Mouse (Mus musculus) ovary, postnatal 14 days (tissue): ENCODE results near the gene Myo10.
A peak's percentile ranks its signal among the peaks of the same experiment; 100 is the strongest.

Source experiments
- DNase-seq: peaks from one replicate; pipeline ENCODE4 v3.0.0; 2022; ENCODE audit warnings: low spot score

The Myo10 gene

GRCm38 (mm10) chr15:25620560-25620959 is 1.8 kb upstream of the Myo10 start:
- DNase-seq = no peak

GRCm38 (mm10) chr15:25621351-25622199 is 750 bp upstream of the Myo10 start:
- DNase-seq = no peak

DNA sequence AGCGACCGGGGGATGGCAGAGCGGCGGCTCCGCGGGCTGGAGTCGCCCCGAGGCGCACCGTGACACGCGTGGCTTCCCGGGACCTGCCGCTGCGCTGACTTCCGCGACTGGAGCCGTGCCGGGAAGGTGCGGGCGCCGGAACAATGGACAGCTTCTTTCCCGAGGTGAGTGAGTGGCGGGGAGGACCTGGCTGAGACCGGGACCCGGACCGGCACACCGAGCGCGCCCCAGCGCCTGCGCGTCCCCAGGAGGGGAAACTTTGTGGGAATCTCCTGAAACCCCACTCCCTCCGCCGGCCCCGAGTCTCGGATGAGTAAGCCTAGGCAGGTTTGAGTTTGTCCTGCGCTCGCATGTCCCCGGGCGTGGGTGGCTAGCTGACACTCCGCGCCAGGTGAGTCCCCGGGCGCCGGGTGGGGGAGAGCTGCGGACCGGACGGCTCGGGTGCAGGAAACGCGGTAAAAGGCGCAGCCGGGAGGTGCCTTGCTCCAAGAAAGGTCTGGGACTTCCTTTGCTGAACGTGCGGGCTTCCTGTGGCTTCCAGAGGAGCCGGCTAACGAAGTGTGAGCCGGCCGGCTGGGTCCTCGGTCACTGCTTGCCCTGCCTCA is 644 bp downstream of the Myo10 start:
- DNase-seq = no peak

GRCm38 (mm10) chr15:25623556-25624180 is 1.3 kb downstream of the Myo10 start:
- DNase-seq = no peak

- DNase-seq = no peak
These were observed 1.9 kb downstream of the Myo10 start for GRCm38 (mm10) chr15:25624263-25624662.

DNA sequence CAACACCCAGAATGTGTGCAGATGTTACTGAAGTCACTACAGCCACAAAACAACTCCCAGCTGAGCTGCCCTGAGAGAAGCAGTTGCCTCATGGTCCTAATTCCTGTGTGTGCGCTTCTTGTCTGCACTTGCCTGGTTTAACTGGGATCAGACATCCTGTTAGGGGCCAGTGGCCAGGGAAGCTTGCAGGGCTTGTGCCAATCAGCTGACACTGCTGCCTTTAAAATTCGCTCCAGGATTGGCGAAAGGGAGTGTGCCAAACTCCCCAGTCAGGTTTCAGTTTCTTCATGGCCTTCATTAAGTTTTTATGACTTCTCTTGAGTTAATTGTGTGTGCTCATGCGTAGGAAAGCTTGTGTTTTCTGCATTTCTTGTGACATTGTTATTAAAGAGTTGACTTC is 3.1 kb downstream of the Myo10 start:
- DNase-seq = no peak

DNA sequence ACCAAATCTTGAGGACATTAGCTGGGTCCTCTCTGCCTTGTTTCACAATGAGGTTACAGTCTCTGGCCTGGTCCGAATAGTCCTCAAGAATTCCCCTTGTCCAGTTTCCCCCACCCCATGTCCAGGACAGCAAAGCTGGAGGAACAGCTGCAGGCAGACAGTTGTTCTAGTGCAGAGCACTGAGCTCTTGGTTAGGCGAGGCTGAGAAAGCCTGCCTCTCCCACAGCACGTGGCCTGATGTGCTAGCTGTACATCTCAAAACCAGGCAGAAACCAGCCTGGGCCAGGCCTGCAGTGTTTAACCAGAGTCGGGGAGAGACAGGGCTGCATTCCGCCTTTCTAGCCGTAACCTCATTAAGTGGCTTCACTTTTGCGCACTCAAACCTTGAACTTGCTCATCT is 4.7 kb downstream of the Myo10 start:
- no peak for DNase-seq

DNA sequence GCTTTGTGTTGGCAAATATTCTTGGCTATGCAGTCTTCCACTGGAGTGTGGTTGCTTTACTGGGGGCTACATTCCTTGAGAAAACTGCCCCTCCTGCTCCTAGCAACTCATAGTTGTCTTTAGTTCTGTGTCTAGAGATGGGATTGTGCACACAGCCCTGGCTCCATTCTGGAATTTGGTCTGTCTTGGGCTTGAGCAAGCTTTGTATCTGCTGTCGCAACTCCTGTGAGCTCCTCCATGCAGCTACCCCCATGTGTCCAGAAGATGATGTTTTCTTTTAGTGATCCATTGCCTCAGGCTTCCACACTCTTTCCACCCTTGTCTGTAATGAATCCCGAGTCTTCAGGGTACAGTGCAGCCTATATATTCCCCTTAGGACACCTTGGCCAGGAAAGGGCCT is 5.9 kb downstream of the Myo10 start:
- DNase-seq = no peak

- DNase-seq = no peak
These were observed 8.4 kb downstream of the Myo10 start for GRCm38 (mm10) chr15:25630716-25631115.

DNA sequence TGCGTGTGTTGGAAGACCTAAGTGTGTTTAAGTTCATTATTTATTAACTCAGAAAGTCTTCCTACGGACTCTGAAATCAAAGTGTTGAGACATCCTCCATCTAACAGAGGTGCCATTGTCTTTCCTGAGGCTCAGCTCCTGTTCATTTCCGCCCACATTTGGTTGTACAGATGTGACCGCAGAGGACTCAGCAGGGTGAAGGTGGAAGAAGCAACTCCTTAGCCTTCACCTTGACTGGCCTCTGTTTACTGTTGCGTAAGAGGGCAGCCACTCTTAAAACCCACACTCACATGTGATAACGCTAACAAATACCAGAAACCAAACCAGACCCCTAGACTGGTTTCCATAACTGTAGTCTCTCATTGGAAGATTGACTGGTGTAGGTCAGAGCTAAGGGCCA is 9.0 kb downstream of the Myo10 start:
- no peak for DNase-seq

GRCm38 (mm10) chr15:25632902-25633301 is 10.6 kb downstream of the Myo10 start:
- no peak for DNase-seq

GRCm38 (mm10) chr15:25633674-25634340 is 11.5 kb downstream of the Myo10 start:
- DNase-seq = peak; percentile 51

GRCm38 (mm10) chr15:25637727-25638126 is 15.4 kb downstream of the Myo10 start:
- DNase-seq = no peak

- no peak for DNase-seq
These were observed 16.9 kb downstream of the Myo10 start for GRCm38 (mm10) chr15:25639217-25639616.

DNA sequence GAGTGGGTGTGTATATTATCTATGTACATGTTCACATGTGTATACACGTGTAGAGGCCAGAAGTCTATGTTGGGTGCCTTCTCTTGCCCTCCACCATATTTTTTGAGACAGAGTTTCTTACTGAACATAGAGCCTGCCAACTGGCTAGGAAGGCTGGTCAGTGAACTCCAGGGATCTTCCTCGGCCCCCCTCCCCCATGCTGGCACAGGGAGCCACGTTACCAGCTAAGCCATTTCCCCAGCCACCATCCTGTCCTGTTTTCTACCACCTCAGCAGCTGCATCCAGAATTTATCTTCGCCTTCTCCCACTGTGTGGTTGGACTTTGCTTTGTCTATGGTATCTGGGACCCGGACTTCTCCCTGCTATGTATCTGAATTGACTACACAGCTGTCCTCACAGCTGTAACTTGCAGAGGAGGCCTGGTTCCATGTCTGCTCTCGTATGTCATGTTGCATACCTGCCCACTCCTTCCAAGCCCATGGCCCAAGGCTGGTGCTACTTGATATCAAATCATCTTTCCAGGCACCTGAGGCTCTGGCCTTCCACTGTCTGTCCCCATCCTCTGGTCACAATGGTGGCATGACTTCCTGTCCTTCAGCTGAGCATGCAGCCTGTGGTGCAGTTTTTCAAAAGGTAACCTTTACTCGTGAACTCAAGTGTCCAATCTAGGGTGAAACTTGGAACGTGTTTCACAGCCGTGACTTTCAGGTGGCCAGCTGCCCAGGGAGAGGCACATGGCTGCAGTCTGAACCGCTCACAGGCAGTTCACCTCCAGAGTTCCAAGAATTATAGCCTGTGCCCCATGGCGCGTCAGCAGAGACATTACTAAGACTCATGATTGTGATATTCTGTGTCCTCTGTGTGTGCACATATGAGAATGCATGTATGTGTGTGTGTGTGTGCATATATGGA is 18.8 kb downstream of the Myo10 start:
- no peak for DNase-seq

DNA sequence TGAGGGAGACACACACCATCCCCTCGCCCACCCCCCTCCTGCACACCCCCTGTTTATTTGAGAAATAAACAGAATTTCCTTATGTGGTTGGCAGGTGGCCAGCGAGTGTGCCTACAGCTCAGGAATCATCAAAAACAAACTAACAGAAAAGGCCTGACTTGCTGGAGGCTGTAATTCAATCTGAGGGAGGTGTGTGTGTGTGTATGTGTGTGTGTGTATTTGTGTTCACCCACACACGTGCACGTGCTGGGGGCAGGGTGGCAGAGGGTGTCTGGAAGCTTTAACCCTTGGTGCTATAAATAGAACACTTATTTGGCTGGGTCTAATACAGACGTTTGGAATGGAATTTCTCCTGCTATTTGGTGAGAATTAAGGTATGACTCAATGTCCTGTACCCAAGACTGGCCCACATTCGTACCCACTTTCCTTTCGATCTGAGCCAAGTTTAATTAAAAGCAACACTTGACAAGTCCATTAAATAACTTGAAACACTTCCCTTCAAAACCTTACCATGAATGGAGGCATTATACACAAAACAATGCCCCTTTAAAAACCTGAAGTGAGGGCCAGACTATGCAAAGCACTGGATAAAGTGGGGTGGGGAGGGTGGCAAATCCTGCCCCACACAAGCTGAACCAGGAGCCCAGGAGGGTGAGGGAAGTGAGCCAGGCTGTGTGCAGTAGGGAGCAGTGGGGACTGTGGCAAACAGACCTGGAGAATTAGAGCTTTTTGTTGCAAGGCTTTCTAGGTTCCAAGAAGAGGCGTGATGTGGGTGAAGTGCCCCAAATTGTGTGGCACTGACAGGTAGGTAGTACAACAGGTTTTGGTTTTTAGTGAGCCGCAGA is 20.1 kb downstream of the Myo10 start:
- DNase-seq = no peak

GRCm38 (mm10) chr15:25645862-25646261 is 23.5 kb downstream of the Myo10 start:
- no peak for DNase-seq

DNA sequence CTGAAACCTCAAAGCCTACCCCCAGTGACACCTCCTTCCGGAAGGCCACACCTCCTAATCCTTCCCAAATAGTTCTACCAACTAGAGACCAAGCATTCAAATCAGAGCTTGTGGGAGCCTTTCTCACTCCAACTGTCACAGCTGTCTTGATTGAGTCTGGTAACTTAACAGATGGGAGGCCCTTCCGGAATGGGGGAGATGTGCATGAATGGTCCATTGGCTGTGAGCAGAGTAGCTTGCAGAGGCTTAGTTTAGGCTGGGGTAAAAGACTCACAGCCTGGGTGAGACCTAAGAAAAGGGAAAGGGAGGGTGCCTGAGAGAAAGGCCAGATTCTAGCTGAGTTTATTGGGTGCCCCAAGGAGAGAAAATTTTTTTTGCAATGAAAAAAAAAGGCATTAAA is 26.0 kb downstream of the Myo10 start:
- DNase-seq = no peak

- no peak for DNase-seq
These were observed 28.0 kb downstream of the Myo10 start for GRCm38 (mm10) chr15:25650371-25650770.

GRCm38 (mm10) chr15:25651820-25652219 is 29.5 kb downstream of the Myo10 start:
- no peak for DNase-seq

DNA sequence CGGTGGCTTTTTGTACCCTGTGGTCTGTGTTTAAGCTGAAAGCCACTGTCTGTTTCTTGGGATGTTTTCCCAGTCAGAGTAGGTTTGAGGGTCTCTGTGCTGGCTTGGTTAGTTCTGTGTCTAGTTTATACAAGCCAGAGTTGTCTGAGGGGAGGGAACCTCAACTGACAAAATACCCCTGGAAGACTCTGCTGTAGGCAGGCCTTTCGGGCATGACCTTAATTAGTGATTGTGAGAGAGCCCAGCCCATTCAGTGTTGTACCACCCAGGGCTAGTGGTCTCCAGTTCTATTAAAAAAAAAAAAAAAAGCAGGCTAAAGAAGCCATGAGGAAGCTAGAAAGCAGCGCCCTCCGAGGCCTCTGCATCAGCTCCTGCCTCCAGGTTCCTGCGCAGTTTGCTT is 30.0 kb downstream of the Myo10 start:
- no peak for DNase-seq
